Mouse (Mus musculus) limb, embryonic 14.5 days (tissue): ENCODE measurements around the gene Man2a2. TPM values are rescaled to one million over a fixed set of nuclear protein-coding genes. Genes with fewer than 3 reads are reported as not detected.
"Not testable (repeated sequence)": the region's sequence is repeated elsewhere in the genome, so short reads cannot be mapped to it uniquely, and the experiment has no call there.

Experiments
- ATAC-seq: fragments of 200-750 bp; cut with Nextera tagmentation; 2 replicates; pipeline ENCODE4 v1.8.0; 2017; ENCODE audit warnings: low read depth, moderate number of reproducible peaks, moderate TSS enrichment; ENCODE audit not compliant: low FRiP score
- DNase-seq: peaks from one replicate; pipeline ENCODE4 v3.0.0-alpha.2; 2015; ENCODE audit warnings: low spot score
- H3K27ac ChIP-seq: fragments of 300-500 bp; sonication (generic); replicated peaks from 2 replicates; pipeline ENCODE4 v1.5.1; 2014; ENCODE audit warnings: low read depth, mild to moderate bottlenecking, low read length, moderate library complexity, mixed read lengths
- H3K27me3 ChIP-seq: fragments of 300-500 bp; sonication (generic); 2 replicates; pipeline ENCODE4 v1.6.1; 2014; ENCODE audit warnings: low read length, mixed read lengths; ENCODE audit not compliant: control insufficient read depth, insufficient read depth
- H3K36me3 ChIP-seq: fragments of 300-500 bp; sonication (generic); 2 replicates; pipeline ENCODE4 v1.6.1; 2014; ENCODE audit warnings: mild to moderate bottlenecking, low read length, moderate library complexity, mixed read lengths; ENCODE audit not compliant: control insufficient read depth, insufficient read depth
- H3K4me1 ChIP-seq: fragments of 300-500 bp; sonication (generic); 2 replicates; pipeline ENCODE4 v1.6.1; 2014; ENCODE audit warnings: antibody characterized with exemption, low read length, mixed read lengths; ENCODE audit not compliant: control insufficient read depth, insufficient read depth
- H3K4me2 ChIP-seq: fragments of 300-500 bp; sonication (generic); replicated peaks from 2 replicates; pipeline ENCODE4 v1.6.1; 2014; ENCODE audit warnings: low read depth, mild to moderate bottlenecking, low read length, moderate library complexity; ENCODE audit not compliant: severe bottlenecking
- H3K4me3 ChIP-seq: fragments of 300-500 bp; sonication (generic); replicated peaks from 2 replicates; pipeline ENCODE4 v1.5.1; 2014; ENCODE audit warnings: low read length
- H3K9ac ChIP-seq: fragments of 300-500 bp; sonication (generic); 2 replicates; pipeline ENCODE4 v1.6.1; 2014; ENCODE audit warnings: mild to moderate bottlenecking, low read depth, low read length, moderate library complexity; ENCODE audit not compliant: severe bottlenecking
- H3K9me3 ChIP-seq: fragments of 300-500 bp; sonication (generic); 2 replicates; pipeline ENCODE4 v1.6.1; 2016; ENCODE audit warnings: low read length; ENCODE audit not compliant: control insufficient read depth
- POLR2A ChIP-seq: fragments of 200-500 bp; IDR thresholded peaks from 2 replicates; pipeline ENCODE4 v1.8.0; 2012; ENCODE audit warnings: inconsistent platforms, mild to moderate bottlenecking, moderate library complexity, borderline replicate concordance; ENCODE audit not compliant: insufficient read depth, insufficient read length; ENCODE audit errors: extremely low read depth
- WGBS: fragments of 180-500 bp; shearing (Covaris S2); extraction: QIAGEN DNeasy Blood & Tissue Kit; methylation state at CpG from one replicate; pipeline ENCODE4 v1.1.7; 2014; 5-methylcytosine and 5-hydroxymethylcytosine counted together
- polyA plus RNA-seq, 2 experiments: library from polyadenylated mRNA; depleted of rRNA in 1 of 2; stranded (reverse) in 1 of 2; unstranded in 1 of 2; fragments of >200 nt; fragmentation: Nextera tagmentation in 1 of 2; extraction: Ambion mirVana in 1 of 2; gene quantifications; 2 replicates each; pipeline versions ENCODE4 v1.2.1 to v1.2.3; 2012 to 2014

The Man2a2 gene
- polyA plus RNA-seq, 2 experiments: 14.8 to 64.8 TPM

- H3K4me1 ChIP-seq: peaks cover 24% of the 10 kb centered on the region
- no peaks in the 10 kb centered on the region for H3K9me3 ChIP-seq
- ATAC-seq (no peak), DNase-seq (no peak)
- H3K27ac ChIP-seq: no peak overlapping the region
- H3K9ac ChIP-seq: no peak overlapping the region
- peaks cover 40% of the 10 kb centered on the region for H3K36me3 ChIP-seq
- H3K4me2 ChIP-seq: no peak overlapping the region
- no peak for TF ChIP-seq POLR2A
- H3K27me3 ChIP-seq: no peaks in the 10 kb centered on the region
- WGBS: 75% methylated on average over 9 of the region's 9 CpGs
- H3K4me3 ChIP-seq: no peak overlapping the region
Observed at GRCm38 (mm10) chr7:80398654-80399444, 27.7 kb upstream of the Man2a2 start.

GRCm38 (mm10) chr7:80397986-80398385 lies 26.8 kb upstream of the Man2a2 start:
- ATAC-seq: no peak
- Histone ChIP-seq H3K27ac (no peak overlapping the region), H3K4me2 (no peak overlapping the region), H3K36me3 (peaks cover 49% of the 10 kb centered on the region), H3K9me3 (no peaks in the 10 kb centered on the region), H3K4me1 (peaks cover 21% of the 10 kb centered on the region), H3K27me3 (no peaks in the 10 kb centered on the region), H3K9ac (no peak overlapping the region), H3K4me3 (no peak overlapping the region)
- TF ChIP-seq POLR2A: no peak
- WGBS: 95% methylated on average over 7 of the region's 9 CpGs
- no peak for DNase-seq

- 89% methylated on average over 4 of the region's 4 CpGs for WGBS
- not testable (repeated sequence) for H3K27ac ChIP-seq, DNase-seq, H3K27me3 ChIP-seq, H3K9me3 ChIP-seq, H3K9ac ChIP-seq, ATAC-seq, H3K4me2 ChIP-seq, H3K4me3 ChIP-seq
- H3K36me3 ChIP-seq: peaks cover 64% of the 10 kb centered on the region
- peaks cover 20% of the 10 kb centered on the region for H3K4me1 ChIP-seq
Observed at GRCm38 (mm10) chr7:80396427-80396826, 25.3 kb upstream of the Man2a2 start.

- Histone ChIP-seq H3K4me2 (no peak overlapping the region), H3K27me3 (no peaks in the 10 kb centered on the region), H3K9me3 (no peaks in the 10 kb centered on the region), H3K9ac (no peak overlapping the region), H3K4me3 (no peak overlapping the region), H3K4me1 (peaks cover 3% of the 10 kb centered on the region; the same call in 1 of the 2 replicates), H3K36me3 (peaks cover 81% of the 10 kb centered on the region), H3K27ac (no peak overlapping the region)
- ATAC-seq: no peak
- 91% methylated on average over 4 of the region's 4 CpGs for WGBS
- DNase-seq: no peak
- TF ChIP-seq POLR2A: no peak
Observed at GRCm38 (mm10) chr7:80394600-80394999, 23.4 kb upstream of the Man2a2 start.

- no peak overlapping the region for H3K27ac ChIP-seq
- no peak overlapping the region for H3K4me3 ChIP-seq
- no peaks in the 10 kb centered on the region for H3K27me3 ChIP-seq
- H3K36me3 ChIP-seq: peaks cover 73% of the 10 kb centered on the region
- ATAC-seq (no peak), DNase-seq (no peak)
- no peaks in the 10 kb centered on the region for H3K9me3 ChIP-seq
- H3K4me2 ChIP-seq: no peak overlapping the region
- peaks cover 16% of the 10 kb centered on the region for H3K4me1 ChIP-seq
- TF ChIP-seq POLR2A: no peak
- WGBS: 91% methylated on average over 13 of the region's 15 CpGs
- H3K9ac ChIP-seq: no peak overlapping the region
Observed at GRCm38 (mm10) chr7:80392119-80392518, 20.9 kb upstream of the Man2a2 start.
